Mouse (Mus musculus): ENCODE results near the gene Erc2. TPM values are rescaled to one million over a fixed set of nuclear protein-coding genes. Genes with fewer than 3 reads are reported as not detected.

Erc2 gene
- polyA plus RNA-seq, 2 experiments = 0.52 to 0.99 TPM

- TF ChIP-seq EP300 (IDR thresholded peaks at IDR 0.05; ENCODE audit: low read depth) = no peak
- no peak for TF ChIP-seq CTCF (IDR thresholded peaks at IDR 0.05; ENCODE audit: low read depth)
- no peak overlapping the region for H3K4me3 ChIP-seq (ENCODE audit: insufficient read depth in 1 of 2, low read depth in 2 of 2, low read length in 2 of 2)
- no peak overlapping the region for H3K4me2 ChIP-seq (ENCODE audit: low read depth)
- no peaks in the 10 kb centered on the region for H3K9me3 ChIP-seq (ENCODE audit: control insufficient read depth, low read length)
- DNase-seq (ENCODE audit: low read depth in 3 of 3, low spot score in 3 of 3) (no peak), ATAC-seq (ENCODE audit: insufficient read depth) (peak; percentile 15; the same call in 1 of the 2 replicates)
- H3K36me3 ChIP-seq (replicated peaks; ENCODE audit: control insufficient read depth, insufficient read depth, low read depth) = no peaks in the 10 kb centered on the region
- H3K27ac ChIP-seq = no peak overlapping the region
- no peaks in the 10 kb centered on the region for H3K27me3 ChIP-seq (ENCODE audit: control insufficient read depth, insufficient read depth, low read length)
- peaks cover 0 to 2% of the 10 kb centered on the region in 2 experiments; a peak in 1 of 4 replicates for H3K4me1 ChIP-seq (replicated peaks; ENCODE audit: control insufficient read depth in 2 of 2, insufficient read depth in 2 of 2, low read length in 1 of 2)
- 25% methylated on average over 6 of the region's 6 CpGs for WGBS (ENCODE audit: insufficient replicate concordance)
- H3K9ac ChIP-seq (replicated peaks) = no peak overlapping the region
Measured at GRCm38 (mm10) chr14:27789066-27789898, 167.1 kb downstream of the Erc2 start.

- H3K9ac ChIP-seq (replicated peaks) = no peak overlapping the region
- H3K4me3 ChIP-seq (ENCODE audit: insufficient read depth in 1 of 2, low read depth in 2 of 2, low read length in 2 of 2) = no peak overlapping the region
- no peak overlapping the region for H3K27ac ChIP-seq
- no peak overlapping the region for H3K4me2 ChIP-seq (ENCODE audit: low read depth)
- H3K9me3 ChIP-seq (ENCODE audit: control insufficient read depth, low read length) = no peaks in the 10 kb centered on the region
- WGBS (ENCODE audit: insufficient replicate concordance) = 71% methylated on average over 11 of the region's 11 CpGs
- no peak for ATAC-seq (ENCODE audit: insufficient read depth)
- no peak for DNase-seq (ENCODE audit: low read depth in 3 of 3, low spot score in 3 of 3)
- no peak for TF ChIP-seq CTCF (IDR thresholded peaks at IDR 0.05; ENCODE audit: low read depth)
- TF ChIP-seq EP300 (IDR thresholded peaks at IDR 0.05; ENCODE audit: low read depth) = no peak
- no peaks in the 10 kb centered on the region for H3K4me1 ChIP-seq (replicated peaks; ENCODE audit: control insufficient read depth in 2 of 2, insufficient read depth in 2 of 2, low read length in 1 of 2)
- H3K36me3 ChIP-seq (replicated peaks; ENCODE audit: control insufficient read depth, insufficient read depth, low read depth) = no peaks in the 10 kb centered on the region
- no peaks in the 10 kb centered on the region for H3K27me3 ChIP-seq (ENCODE audit: control insufficient read depth, insufficient read depth, low read length)
Measured at GRCm38 (mm10) chr14:27798184-27798934, 176.1 kb downstream of the Erc2 start.

DNA sequence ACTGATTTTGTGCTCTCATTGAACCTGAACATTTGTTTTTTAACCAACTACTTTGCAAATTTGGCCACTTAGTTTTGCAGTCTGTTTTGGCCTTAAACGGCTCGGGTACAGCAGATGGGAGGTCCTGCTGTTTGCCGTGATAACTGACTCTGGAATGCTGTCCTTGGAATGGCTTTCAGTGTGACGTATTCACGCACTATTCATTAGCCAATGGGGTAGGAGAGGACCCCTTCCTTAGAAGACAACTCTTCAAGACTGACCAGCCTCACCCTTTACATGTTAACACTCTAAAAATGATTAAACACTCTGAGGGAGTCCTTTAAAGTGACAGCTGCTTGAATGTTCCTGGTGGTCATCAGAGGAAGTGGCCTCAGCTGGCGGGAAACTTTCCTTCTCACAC lies 178.5 kb downstream of the Erc2 start:
- no peaks in the 10 kb centered on the region for H3K36me3 ChIP-seq (replicated peaks; ENCODE audit: control insufficient read depth, insufficient read depth, low read depth)
- no peak overlapping the region for H3K27ac ChIP-seq
- H3K4me1 ChIP-seq (replicated peaks; ENCODE audit: control insufficient read depth in 2 of 2, insufficient read depth in 2 of 2, low read length in 1 of 2) = no peaks in the 10 kb centered on the region
- H3K4me3 ChIP-seq (ENCODE audit: insufficient read depth in 1 of 2, low read depth in 2 of 2, low read length in 2 of 2) = no peak overlapping the region
- TF ChIP-seq EP300 (IDR thresholded peaks at IDR 0.05; ENCODE audit: low read depth) = no peak
- TF ChIP-seq CTCF (IDR thresholded peaks at IDR 0.05; ENCODE audit: low read depth) = no peak
- H3K9me3 ChIP-seq (ENCODE audit: control insufficient read depth, low read length) = no peaks in the 10 kb centered on the region
- no peak for DNase-seq (ENCODE audit: low read depth in 3 of 3, low spot score in 3 of 3)
- H3K4me2 ChIP-seq (ENCODE audit: low read depth) = no peak overlapping the region
- H3K27me3 ChIP-seq (ENCODE audit: control insufficient read depth, insufficient read depth, low read length) = no peaks in the 10 kb centered on the region
- 55% methylated on average over 6 of the region's 6 CpGs for WGBS (ENCODE audit: insufficient replicate concordance)
- no peak overlapping the region for H3K9ac ChIP-seq (replicated peaks)
- no peak for ATAC-seq (ENCODE audit: insufficient read depth)

GRCm38 (mm10) chr14:27803961-27804360 lies 181.7 kb downstream of the Erc2 start:
- DNase-seq (ENCODE audit: low read depth in 3 of 3, low spot score in 3 of 3) = peak; percentile 18 to 36 (median 35)
- 71% methylated on average over 3 of the region's 3 CpGs for WGBS (ENCODE audit: insufficient replicate concordance)
- TF ChIP-seq EP300 (IDR thresholded peaks at IDR 0.05; ENCODE audit: low read depth) (no peak), CTCF (IDR thresholded peaks at IDR 0.05; ENCODE audit: low read depth) (peak; percentile 89)
- ATAC-seq (ENCODE audit: insufficient read depth) = no peak
- H3K9ac ChIP-seq (replicated peaks) = no peak overlapping the region
- no peak overlapping the region for H3K4me3 ChIP-seq (ENCODE audit: insufficient read depth in 1 of 2, low read depth in 2 of 2, low read length in 2 of 2)
- no peaks in the 10 kb centered on the region for H3K27me3 ChIP-seq (ENCODE audit: control insufficient read depth, insufficient read depth, low read length)
- H3K4me1 ChIP-seq (replicated peaks; ENCODE audit: control insufficient read depth in 2 of 2, insufficient read depth in 2 of 2, low read length in 1 of 2) = no peaks in the 10 kb centered on the region
- no peak overlapping the region for H3K4me2 ChIP-seq (ENCODE audit: low read depth)
- H3K9me3 ChIP-seq (ENCODE audit: control insufficient read depth, low read length) = no peaks in the 10 kb centered on the region
- H3K36me3 ChIP-seq (replicated peaks; ENCODE audit: control insufficient read depth, insufficient read depth, low read depth) = no peaks in the 10 kb centered on the region
- no peak overlapping the region for H3K27ac ChIP-seq

DNA sequence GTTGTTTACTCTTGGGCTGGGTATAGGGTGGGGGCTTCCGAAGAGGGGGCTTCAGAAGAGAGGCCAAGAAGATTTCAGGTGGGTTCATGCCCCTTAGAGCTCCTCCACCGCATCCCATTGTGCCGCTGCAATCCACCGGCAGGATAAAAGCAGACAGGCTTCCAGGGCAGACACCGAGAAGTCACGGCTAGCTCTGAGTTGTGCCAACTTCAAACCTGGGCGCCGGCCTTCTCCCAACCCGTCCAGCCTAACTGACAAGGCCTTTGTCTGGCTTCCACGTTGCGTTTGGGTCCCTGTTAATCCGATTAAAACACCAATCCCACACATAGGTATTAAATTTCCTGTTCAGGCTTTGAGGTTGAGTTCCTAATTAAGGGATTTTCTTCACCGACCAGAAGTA lies 182.8 kb downstream of the Erc2 start:
- Histone ChIP-seq H3K27me3 (ENCODE audit: control insufficient read depth, insufficient read depth, low read length) (no peaks in the 10 kb centered on the region), H3K4me3 (ENCODE audit: insufficient read depth in 1 of 2, low read depth in 2 of 2, low read length in 2 of 2) (no peak overlapping the region), H3K4me1 (replicated peaks; ENCODE audit: control insufficient read depth in 2 of 2, insufficient read depth in 2 of 2, low read length in 1 of 2) (no peaks in the 10 kb centered on the region), H3K36me3 (replicated peaks; ENCODE audit: control insufficient read depth, insufficient read depth, low read depth) (no peaks in the 10 kb centered on the region), H3K9ac (replicated peaks) (no peak overlapping the region), H3K9me3 (ENCODE audit: control insufficient read depth, low read length) (no peaks in the 10 kb centered on the region), H3K27ac (no peak overlapping the region), H3K4me2 (ENCODE audit: low read depth) (no peak overlapping the region)
- 74% methylated on average over 13 of the region's 13 CpGs for WGBS (ENCODE audit: insufficient replicate concordance)
- ATAC-seq (ENCODE audit: insufficient read depth) = no peak
- TF ChIP-seq CTCF (IDR thresholded peaks at IDR 0.05; ENCODE audit: low read depth) (no peak), EP300 (IDR thresholded peaks at IDR 0.05; ENCODE audit: low read depth) (no peak)
- no peak for DNase-seq (ENCODE audit: low read depth in 3 of 3, low spot score in 3 of 3)

Data from liver, embryonic 14.5 days (tissue).